Mouse (Mus musculus): Measurements from ENCODE around the gene Pds5b.
"Not testable (repeated sequence)": the region's sequence is repeated elsewhere in the genome, so short reads cannot be mapped to it uniquely, and the experiment has no call there.

The Pds5b gene

DNA sequence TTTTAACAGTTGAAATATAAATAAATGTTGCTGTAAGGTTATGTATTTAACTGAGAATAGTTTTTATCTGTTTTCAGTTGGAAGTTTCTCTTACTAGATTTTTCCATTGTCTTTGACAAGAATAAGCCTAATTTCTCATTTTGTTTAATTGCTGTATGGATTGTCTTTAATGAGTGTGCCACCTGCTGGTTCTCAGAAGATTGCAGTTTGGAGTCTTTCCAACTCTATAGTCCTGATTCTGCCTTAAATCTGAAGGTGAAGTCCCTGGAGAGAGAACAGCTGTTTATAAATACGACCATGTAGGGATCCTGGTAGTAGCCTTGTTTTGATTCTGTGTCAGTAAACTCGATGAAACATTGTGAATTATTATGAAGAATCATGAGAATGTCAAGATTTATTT, 29.2 kb downstream of the Pds5b start:
- DNase-seq (ENCODE audit: low spot score), result peak; percentile 47

DNA sequence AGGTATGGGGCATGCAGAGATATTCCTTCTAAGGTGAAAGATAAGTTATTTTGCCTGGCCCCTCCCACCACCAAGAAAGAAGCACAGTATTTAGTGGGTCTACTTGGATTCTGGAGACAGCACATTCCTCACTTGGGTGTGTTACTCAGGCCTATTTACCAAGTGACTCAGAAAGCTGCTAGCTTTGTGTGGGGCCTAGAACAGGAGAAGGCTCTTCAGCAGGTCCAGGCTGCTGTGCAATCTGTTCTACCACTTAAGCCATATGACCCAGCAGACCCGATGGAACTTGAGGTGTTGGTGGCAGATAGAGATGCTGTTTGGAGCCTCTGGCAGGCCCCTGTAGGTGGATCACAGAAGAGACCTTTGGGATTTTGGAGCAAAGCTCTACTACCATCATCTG, 33.1 kb downstream of the Pds5b start:
- not testable (repeated sequence) for DNase-seq (ENCODE audit: low spot score)

DNA sequence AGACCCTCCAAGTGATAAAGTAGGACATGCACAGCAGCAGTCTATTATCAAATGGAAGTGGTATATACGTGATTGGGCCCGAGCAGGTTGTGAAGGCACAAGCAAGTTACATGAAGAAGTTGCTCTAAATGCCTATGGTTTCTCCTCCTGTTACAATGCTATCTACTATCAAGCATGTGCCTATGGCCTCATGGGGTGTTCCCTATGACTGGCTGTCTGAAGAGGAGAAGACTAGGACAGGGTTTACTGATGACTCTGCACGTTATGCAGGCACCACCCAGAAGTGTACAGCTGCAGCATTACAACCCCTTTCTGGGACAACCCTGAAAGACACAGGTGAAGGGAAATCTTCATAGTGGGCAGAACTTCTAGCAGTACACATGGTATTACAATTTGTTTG, 33.6 kb downstream of the Pds5b start:
- DNase-seq (ENCODE audit: low spot score), result not testable (repeated sequence)

DNA sequence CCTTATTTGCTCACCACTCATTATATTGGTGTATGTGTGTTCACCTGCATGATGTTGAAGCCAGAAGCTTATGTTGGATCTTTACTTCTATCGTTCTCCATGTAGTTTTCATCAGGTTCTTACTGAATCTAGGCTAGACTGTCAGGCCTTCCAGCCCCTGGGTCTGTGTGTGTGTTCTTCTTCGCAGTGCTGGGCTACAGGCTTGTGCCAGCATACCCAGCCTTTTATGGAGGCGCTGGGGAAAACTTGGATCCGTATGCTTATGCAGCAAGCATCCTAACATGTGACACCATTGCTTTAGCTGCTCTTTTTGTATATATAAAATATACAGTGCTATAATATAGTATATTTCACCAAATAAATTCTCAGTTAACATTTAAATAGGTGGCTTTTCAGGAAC, 38.0 kb downstream of the Pds5b start:
- DNase-seq (ENCODE audit: low spot score), result no peak

DNA sequence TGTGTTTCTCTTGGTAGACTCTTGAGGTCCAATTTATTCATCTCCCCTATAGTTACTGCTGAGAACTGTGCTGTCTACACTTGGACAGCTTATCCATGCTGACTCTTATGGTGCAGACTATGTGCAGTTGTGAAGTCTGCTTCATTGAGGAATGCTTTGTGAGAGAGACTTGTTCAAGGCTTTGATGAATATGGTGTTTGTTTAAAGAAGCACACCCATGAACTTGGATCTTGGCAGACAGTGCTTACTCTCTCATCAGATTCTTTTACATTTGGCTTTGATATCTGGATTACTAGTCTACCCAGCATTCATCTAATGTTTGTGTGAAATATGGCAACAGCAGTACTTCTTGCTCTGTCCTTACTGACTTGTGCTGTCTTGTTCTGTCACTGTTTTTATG, 39.9 kb downstream of the Pds5b start:
- no peak for DNase-seq (ENCODE audit: low spot score)

DNA sequence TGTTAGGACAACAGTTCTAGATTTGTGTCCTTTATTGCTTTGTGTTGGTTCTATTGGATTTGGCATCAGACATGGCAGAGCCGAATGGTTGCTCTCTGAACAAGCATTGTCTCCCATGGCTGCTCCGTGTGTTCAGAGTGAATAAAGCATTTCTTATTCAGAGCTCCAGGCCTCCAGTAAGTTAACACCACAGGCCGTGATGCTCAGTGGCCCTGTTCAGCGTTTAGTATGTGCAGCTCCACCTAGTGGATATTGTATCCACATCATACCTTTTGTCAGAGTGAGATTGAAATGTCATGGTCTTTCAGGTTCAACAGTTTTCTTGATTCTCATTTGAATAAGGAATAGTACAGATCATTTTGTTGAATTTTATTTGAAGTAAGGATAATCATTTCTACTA, 44.2 kb downstream of the Pds5b start:
- DNase-seq (ENCODE audit: low spot score), result no peak

DNA sequence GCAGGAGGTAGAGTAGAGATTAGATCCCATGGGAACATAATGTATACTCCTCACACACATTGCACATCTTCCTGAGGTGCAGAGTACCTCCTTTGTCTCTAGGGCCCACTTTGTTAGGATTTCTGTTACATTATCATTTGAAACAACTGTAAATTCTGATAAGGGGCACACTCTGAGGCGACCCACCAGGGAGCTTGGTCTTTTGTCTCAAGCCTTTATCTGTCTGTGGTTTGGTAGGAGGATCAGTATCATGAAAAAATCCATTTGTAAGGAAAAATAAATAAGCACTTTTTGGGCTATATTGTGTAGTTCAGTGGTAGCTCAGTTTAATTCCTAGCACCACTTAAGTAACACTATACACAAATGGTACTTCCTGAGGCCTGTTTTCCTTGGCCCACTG, 51.1 kb downstream of the Pds5b start:
- DNase-seq (ENCODE audit: low spot score), result no peak

DNA sequence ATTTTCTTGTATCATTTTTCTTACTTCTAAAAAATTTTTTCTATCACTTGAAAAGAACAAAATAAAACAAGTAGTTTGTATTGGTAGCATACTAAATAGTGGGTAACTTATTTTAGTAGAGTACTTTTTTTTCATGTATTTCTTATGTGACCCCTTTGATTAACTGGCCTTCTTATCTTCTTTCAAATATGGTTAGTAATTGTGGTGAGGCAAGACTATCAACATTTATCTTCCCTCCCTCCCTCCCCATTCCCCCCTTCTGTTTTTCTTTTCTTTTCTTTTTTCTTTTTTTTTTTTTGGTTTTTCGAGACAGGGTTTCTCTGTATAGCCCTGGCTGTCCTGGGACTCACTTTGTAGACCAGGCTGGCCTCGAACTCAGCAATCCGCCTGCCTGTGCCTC, 63.5 kb downstream of the Pds5b start:
- not testable (repeated sequence) for DNase-seq (ENCODE audit: low spot score)

DNA sequence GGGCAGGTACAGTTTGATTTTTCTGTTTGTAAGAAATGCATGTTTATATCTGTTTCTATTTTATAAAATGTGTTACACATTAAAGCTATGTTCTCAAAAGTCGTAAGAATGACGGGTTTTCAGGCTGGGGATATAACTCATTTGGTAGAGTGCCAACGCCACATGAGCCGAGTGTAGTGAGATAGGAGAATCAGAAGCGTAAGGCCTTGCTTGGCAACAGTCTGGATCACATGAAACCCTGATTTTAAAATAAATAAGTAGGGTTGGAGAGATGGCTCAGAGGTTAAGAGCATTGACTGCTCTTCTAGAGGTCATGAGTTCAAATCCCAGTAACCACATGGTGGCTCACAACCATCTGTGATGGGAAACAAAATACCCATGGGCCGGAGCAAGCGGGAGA, 65.8 kb downstream of the Pds5b start:
- no peak for DNase-seq (ENCODE audit: low spot score)

DNA sequence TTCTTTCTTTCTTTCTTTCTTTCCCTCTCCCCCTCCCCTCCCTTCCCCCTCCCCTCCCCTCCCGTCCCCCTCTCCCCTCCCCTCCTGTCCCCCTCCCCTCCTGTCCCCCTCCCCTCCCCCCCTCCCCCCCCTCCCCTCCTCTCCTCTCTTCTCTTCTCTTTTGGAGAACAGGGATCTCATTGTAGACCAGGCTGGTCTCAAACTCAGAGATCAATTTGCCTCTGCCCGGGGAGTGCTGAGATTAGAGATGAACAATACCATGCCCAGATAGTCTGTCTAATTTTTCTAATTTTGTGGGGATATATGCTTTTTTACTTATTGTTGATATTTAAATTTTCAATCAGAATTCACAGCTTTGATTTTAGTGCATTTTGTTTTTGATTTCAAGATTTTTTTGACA, 67.1 kb downstream of the Pds5b start:
- no peak for DNase-seq (ENCODE audit: low spot score)

DNA sequence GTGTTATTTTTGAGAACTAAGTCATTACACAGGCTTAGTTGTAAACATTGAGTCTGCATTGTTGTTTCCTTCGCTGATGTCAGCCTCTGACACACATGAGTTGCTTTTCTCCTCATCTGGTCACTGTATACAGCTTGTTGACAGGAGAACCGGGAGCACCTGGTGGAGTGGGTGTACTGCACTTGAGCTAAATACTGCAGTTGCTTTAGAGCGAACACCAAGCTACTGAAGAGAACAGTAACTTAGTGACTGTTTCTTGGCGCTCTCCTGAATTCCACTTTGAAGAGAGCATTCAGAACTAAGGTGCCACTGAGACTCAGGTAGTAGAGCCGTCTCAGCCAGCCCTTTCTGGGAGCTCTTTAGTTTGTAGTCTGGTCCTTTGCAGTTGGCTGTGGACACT, 83.1 kb downstream of the Pds5b start:
- no peak for DNase-seq (ENCODE audit: low spot score)

DNA sequence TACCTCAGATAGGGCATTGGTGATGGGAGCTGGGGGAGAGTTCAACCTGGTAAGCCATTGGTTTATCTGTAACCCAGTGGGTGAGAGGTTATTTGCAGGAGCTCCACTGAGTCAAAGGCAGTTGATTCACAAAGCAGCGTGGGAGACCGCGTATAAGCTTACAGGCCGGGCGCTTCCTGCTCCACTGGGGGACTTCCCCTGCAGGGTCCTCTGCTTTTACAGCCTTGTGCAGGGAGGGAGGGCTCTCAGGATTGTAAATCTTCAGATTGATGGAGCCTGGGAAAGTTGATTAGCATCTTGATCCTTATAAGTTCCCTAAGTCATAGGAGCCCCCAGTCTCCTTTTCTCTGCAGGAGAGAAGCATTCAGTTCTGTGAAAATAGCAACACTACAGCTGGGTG, 98.9 kb downstream of the Pds5b start:
- no peak for DNase-seq (ENCODE audit: low spot score)

DNA sequence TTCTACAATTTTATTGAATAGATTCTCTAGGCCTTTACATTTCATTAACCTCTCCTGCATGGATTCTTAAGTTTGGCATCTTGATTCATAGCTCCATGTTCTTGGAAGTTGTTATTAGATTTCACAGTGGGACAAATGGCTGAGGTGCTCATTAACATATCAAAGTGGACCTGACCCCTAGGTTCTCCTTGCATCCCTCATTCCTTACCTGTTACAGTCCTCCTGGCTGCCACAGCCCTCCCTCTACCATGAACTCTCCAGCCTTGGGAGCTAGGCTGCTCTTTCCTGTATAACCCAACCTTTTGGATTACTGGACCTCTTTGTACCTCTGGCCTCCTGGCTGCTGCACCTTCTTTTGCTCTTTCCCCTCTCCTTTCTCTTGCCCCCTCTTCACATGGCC, 99.5 kb downstream of the Pds5b start:
- no peak for DNase-seq (ENCODE audit: low spot score)

DNA sequence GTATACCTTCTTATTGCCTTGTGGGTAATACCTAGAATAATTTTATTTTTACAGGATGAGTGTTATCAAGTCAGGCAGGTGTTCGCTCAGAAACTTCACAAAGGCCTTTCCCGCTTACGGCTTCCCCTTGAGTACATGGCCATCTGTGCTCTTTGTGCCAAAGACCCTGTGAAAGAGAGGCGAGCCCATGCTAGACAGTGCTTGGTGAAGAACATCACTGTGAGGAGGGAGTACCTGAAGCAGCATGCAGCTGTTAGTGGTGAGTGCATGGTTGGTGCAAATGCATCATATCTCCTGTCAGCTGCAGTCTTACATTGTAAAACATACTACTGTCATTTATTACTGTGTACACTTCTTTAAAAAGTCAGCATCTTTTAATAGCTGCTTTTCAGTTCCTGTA, 114.7 kb downstream of the Pds5b start:
- no peak for DNase-seq (ENCODE audit: low spot score)

DNA sequence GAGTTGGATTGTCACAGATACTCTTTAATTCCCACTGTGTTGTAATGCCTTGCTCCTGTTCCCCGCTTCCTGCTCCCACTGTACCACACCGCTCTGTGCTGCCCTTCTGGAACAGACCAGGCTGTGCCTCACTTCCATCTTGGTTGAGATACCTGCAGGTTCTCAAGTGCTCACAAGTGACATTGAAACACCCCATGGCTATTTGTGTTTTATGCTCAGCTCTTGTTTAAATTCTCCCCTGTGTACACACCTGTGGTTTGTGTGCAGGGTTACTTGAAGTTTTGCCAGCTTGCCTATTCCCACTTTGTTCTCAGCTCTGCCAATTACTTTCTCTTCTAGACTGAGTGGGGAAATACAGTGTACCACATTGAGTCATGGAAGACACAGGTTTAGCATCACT, 115.5 kb downstream of the Pds5b start:
- DNase-seq (ENCODE audit: low spot score), result no peak

DNA sequence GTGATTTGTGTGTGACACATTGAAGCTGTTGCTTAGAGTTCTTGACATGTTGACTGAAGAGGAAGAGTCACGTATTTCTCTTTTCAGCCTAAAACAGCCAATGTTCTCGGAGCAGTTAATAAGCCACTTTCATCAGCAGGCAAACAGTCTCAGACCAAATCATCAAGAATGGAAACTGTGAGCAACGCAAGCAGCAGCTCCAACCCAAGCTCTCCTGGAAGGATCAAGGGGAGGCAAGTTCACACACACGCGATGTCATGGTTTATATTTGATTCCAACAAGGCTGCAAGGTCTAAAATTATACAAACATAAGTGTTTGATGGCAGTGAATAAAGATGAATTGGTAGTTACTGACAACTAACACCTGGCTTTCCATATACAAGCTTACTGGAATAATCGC, 120.6 kb downstream of the Pds5b start:
- no peak for DNase-seq (ENCODE audit: low spot score)

DNA sequence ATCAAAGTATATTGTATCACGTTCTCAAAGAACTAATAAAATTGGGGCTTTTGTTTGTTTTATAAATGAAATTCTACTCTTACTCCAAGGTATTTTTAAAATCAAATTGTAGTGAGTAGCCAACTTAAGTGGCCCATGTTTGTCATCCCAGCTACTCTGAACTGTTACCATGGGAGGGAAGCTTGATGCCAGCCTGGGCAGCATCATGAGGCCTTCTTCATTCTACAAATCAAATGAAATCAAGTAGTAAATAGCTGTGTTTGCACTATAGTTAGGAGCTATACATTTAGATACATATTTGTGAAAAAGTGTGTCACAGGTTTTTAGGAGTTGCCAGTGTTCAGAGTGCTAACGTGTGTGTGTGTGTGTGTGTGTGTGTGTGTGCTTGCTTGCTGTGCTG, 126.5 kb downstream of the Pds5b start:
- DNase-seq (ENCODE audit: low spot score), result no peak

DNA sequence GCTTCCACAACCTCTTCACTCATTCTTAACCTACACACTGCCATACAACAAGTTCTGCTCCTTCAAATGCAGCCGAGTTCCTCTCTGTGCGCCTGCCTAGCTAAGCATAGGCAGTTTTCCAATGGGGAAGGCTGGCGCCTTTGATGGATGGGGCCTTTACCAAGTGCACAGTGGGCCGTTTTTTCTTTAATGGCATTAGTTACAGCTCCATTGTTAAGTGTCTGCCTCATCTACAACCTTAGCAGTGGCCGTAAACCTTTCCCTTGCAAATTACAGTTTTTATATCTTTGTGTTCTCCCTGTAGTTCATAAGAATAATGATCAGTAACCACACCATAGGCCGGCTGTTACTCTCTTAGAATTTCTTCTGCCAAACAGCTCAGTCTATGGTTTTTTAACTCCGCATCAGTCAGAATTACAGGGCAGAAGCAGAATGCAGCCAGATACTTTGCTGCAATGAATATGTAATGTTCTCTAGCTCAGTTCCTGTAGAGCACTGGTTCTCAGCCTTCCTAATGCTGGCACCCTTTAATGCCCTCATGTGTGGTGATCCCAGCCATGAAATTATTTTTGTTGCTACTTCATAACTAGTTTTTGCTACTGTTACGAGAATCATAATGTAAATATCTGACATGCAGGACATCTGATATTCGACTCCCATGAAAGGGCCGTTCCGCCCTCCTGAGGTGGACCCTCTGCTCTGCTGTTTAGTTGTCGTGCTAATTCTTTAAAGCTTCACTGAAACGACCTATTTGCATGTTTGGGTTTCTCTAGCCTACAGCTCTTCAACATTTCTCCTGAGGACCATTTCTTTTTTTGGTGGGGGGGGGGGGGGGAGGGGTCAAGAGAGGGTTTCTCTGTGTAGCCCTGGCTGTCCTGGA, 140.8 kb downstream of the Pds5b start:
- DNase-seq (ENCODE audit: low spot score), result no peak

DNA sequence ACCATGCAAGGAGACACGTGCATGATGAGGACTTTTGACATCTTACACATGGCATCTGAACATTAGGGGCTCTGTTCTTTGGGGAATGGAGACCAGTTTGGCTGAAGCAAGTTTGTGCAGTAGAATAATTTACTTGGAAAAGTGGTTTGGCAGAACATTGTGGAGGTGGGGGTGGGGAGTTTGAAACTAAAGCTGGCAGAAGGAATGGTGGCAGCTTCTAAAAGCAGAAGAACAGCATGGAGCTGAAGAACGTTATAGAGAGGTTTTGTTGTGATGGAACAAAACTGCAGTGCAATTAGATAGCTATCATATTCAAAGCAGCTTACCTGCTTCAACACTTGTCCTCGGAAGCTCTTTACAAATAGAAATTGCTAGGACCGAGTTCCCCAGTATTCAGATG, 141.9 kb downstream of the Pds5b start:
- DNase-seq (ENCODE audit: low spot score), result no peak

DNA sequence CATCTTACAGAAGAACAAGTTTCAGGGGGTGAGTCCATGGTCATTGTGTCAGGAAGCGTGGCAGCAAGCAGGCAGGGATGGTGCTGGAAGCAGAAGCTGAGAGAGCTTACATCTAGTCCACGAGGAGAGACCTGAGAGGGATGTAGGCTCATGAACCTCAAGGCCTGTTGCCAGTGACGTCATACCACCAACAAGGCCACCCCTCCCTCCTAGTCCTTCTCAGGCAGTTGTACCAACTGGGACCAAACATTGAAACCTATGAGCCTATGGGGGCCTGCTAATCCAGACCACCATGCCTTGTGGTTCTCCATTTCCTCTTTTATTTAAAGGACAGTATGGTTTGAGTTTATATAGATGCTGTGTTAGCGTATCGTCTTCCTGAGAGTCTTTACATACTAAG, 143.2 kb downstream of the Pds5b start:
- DNase-seq (ENCODE audit: low spot score), result no peak

DNA sequence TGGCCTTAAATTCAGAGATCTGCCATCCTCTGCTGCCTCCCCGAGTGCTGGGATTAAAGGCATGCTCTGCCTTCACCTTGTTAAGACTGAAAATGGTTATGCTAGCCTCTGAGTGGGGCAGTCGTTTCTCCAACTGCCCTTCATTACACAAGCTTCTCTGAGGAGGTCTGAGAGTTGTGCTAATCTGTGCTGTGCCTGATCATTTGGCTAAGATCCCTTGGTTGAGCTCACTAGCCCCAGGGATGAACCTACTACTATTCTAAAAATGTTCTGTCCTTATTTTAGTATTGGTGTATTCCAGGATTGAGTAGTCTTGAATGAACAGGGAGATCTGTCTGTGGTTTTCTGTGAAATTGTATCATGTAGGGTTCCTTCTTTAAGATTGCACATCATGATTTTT, 144.5 kb downstream of the Pds5b start:
- DNase-seq (ENCODE audit: low spot score), result no peak

DNA sequence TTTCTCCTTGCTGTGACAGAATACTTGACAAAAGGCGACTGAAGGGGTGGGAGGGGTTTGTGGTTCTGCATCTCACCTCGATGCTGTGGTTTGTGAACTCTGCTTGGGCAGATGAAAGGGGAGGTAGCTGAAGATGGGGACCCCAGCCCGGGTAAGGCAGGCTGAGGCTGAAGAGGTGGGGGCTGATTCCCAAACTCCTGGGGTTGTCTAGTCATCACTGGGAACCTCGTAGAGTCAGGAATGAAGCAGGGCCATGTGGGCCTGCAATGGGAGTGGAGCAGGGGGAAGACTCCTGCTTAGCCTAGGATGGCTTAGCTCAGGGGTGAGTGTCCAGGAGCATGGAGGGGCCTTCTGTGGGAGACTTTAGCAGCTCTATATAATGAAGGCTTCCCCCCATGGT, 145.3 kb downstream of the Pds5b start:
- DNase-seq (ENCODE audit: low spot score), result no peak

DNA sequence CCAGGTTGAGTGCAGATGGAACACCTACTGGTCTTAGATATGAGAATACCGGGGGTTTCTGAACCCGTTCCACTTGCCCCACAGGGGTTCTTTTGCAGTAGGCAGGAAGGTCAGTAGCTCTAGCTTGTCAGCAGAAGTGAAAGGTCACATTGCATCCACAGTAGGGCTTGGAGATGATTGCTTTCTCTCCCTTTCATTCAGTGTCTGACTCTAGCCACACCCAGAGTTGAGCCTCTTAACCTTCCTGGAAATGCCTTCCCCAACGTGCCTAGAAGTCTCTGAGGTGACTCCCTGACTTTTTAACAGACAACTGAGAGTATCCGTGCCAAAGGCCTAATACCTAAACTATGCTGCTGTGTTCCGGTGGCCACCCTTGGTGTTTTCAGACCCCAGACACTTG, 146.0 kb downstream of the Pds5b start:
- no peak for DNase-seq (ENCODE audit: low spot score)

DNA sequence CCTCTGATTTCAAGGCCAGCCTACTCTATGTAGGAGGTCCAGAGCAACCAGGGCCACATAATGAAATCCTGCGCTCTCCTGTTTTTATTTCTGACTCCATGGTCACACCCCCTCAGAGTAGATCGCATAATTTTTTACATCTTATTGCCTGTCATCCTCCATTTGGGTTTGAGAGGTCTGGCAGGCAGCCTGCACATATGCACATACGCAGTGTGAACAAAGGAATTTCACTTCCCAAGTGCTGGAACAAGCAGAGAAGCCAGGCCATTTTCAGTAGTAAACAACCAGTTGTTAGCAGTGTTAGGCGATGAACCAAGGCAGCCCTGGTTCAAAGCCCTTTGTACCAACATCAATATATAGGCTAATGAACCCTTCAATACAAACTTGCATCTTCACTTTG, 147.6 kb downstream of the Pds5b start:
- DNase-seq (ENCODE audit: low spot score), result no peak
